Mouse (Mus musculus) kidney, postnatal 10 days (tissue): ENCODE data around the gene Dapp1.
"Not testable (repeated sequence)": the region's sequence is repeated elsewhere in the genome, so short reads cannot be mapped to it uniquely, and the experiment has no call there.

ENCODE experiments used
- DNase-seq: peaks from one replicate; pipeline ENCODE4 v3.0.0; 2021; ENCODE audit warnings: mixed read lengths

The Dapp1 gene

GRCm38 (mm10) chr3:137989405-137989804 is 8.1 kb upstream of the Dapp1 start:
- DNase-seq: no peak

- DNase-seq: no peak
Measured at GRCm38 (mm10) chr3:137980435-137981381, 637 bp downstream of the Dapp1 start.

- no peak for DNase-seq
Measured at GRCm38 (mm10) chr3:137978233-137978632, 3.1 kb downstream of the Dapp1 start.

- DNase-seq: no peak
Measured at GRCm38 (mm10) chr3:137977629-137978041, 3.7 kb downstream of the Dapp1 start.

GRCm38 (mm10) chr3:137976943-137977628 is 4.3 kb downstream of the Dapp1 start:
- DNase-seq: no peak

- DNase-seq: no peak
Measured at GRCm38 (mm10) chr3:137975856-137976423, 5.4 kb downstream of the Dapp1 start.

GRCm38 (mm10) chr3:137975435-137975834 is 5.9 kb downstream of the Dapp1 start:
- DNase-seq: no peak

GRCm38 (mm10) chr3:137974306-137974705 is 7.0 kb downstream of the Dapp1 start:
- no peak for DNase-seq

- no peak for DNase-seq
Measured at GRCm38 (mm10) chr3:137972989-137973388, 8.4 kb downstream of the Dapp1 start.

GRCm38 (mm10) chr3:137972224-137972623 is 9.1 kb downstream of the Dapp1 start:
- no peak for DNase-seq

- peak; percentile 41 for DNase-seq
Measured at GRCm38 (mm10) chr3:137969951-137970350, 11.4 kb downstream of the Dapp1 start.

GRCm38 (mm10) chr3:137968820-137969486 is 12.4 kb downstream of the Dapp1 start:
- DNase-seq: no peak

- DNase-seq: no peak
Measured at GRCm38 (mm10) chr3:137968105-137968819, 13.1 kb downstream of the Dapp1 start.

GRCm38 (mm10) chr3:137964014-137964413 is 17.3 kb downstream of the Dapp1 start:
- not testable (repeated sequence) for DNase-seq

GRCm38 (mm10) chr3:137963508-137963907 is 17.8 kb downstream of the Dapp1 start:
- no peak for DNase-seq

- DNase-seq: no peak
Measured at GRCm38 (mm10) chr3:137961736-137962385, 19.5 kb downstream of the Dapp1 start.

GRCm38 (mm10) chr3:137959456-137959855 is 21.9 kb downstream of the Dapp1 start:
- no peak for DNase-seq

GRCm38 (mm10) chr3:137958352-137958751 is 23.0 kb downstream of the Dapp1 start:
- DNase-seq: no peak

GRCm38 (mm10) chr3:137957864-137958263 is 23.5 kb downstream of the Dapp1 start:
- DNase-seq: no peak

GRCm38 (mm10) chr3:137955560-137956081 is 25.7 kb downstream of the Dapp1 start:
- peak; percentile 17 for DNase-seq

- no peak for DNase-seq
Measured at GRCm38 (mm10) chr3:137954256-137954916, 27.0 kb downstream of the Dapp1 start.
